Mouse (Mus musculus) Patski (cell line): Measurements from ENCODE around the gene Matn4. TPM values are rescaled to one million over a fixed set of nuclear protein-coding genes. Genes with fewer than 3 reads are reported as not detected.
"Not testable (repeated sequence)": the region's sequence is repeated elsewhere in the genome, so short reads cannot be mapped to it uniquely, and the experiment has no call there.

Experiments
- ATAC-seq: fragments of 100-300 bp; one replicate; pipeline ENCODE4 v1.8.0; 2021
- CTCF ChIA-PET: fragments of 350-600 bp; sonication (Branson Sonifier 250); formaldehyde crosslinking; loops from one replicate; lab custom pipeline; 2022; ENCODE audit warnings: inconsistent platforms; lab: Charles Lee
- POLR2A ChIA-PET: fragments of 350-600 bp; sonication (Branson Sonifier 250); formaldehyde crosslinking; loops from one replicate; lab custom pipeline; 2022; ENCODE audit warnings: antibody characterized with exemption, inconsistent platforms; lab: Charles Lee
- DNase-seq: peaks from one replicate; pipeline ENCODE4 v3.0.0-alpha.2; 2011; ENCODE audit warnings: low read depth, low spot score
- H3K27me3 ChIP-seq: fragments of 371-371 bp; one replicate; pipeline ENCODE4 v1.5.1; 2021
- CTCF ChIP-seq: fragments of 100-300 bp; IDR thresholded peaks from one replicate; pipeline ENCODE4 v1.5.1; 2021
- in situ Hi-C: fragments of 300-500 bp; cut with MboI; formaldehyde crosslinking; loops from 3 replicates; pipeline ENCODE4 v1.11.1; 2018; ENCODE audit warnings: low pct_unique_long_range_greater_than_20kb, mixed read lengths
- polyA plus RNA-seq: library from polyadenylated mRNA; unstranded; gene quantifications from one replicate; pipeline ENCODE4 v1.2.3, GENCODE M21; 2021

The Matn4 gene
- polyA plus RNA-seq, 1 experiment from 2014 or later: 0.10 TPM

- DNase-seq, H3K27me3 ChIP-seq, ATAC-seq: not testable (repeated sequence)
- TF ChIP-seq CTCF: peak; percentile 57
- POLR2A ChIA-PET: interaction anchor here (0.6 kb wide), 2 partner anchors 291 to 308 kb away, joined by 3 to 6 read pairs; no protein-coding TSS in a partner anchor
- CTCF ChIA-PET: interaction anchor here (1.7 kb wide), 1 partner anchor 18 kb away, joined by 4 read pairs; no protein-coding TSS in a partner anchor
- in situ Hi-C loops: loop anchor here (10.0 kb wide), 1 partner anchor 239 kb away; no protein-coding TSS in a partner anchor
Measured at GRCm38 (mm10) chr2:164343732-164344131, 61.2 kb downstream of the Matn4 start.

Other genes starting within 250 kb of the Matn4 start
- gene Kcns1, start 234.0 kb downstream of the Matn4 start, polyA plus RNA-seq: not detected
- 0.05 TPM for gene Wfdc5, start 222.4 kb downstream of the Matn4 start, polyA plus RNA-seq
- not detected for gene Wfdc12, start 214.6 kb downstream of the Matn4 start, polyA plus RNA-seq
- gene Wfdc15a, start 205.0 kb downstream of the Matn4 start, polyA plus RNA-seq: not detected
- not detected for gene Wfdc15b, start 183.5 kb downstream of the Matn4 start, polyA plus RNA-seq
- not detected for gene Svs2, start 166.7 kb downstream of the Matn4 start, polyA plus RNA-seq
- gene Svs3b, start 148.5 kb downstream of the Matn4 start, polyA plus RNA-seq: not detected
- gene Svs4, start 126.7 kb downstream of the Matn4 start, polyA plus RNA-seq: not detected
- gene Svs3a, start 115.9 kb downstream of the Matn4 start, polyA plus RNA-seq: not detected
- gene Svs6, start 88.4 kb downstream of the Matn4 start, polyA plus RNA-seq: not detected
- not detected for gene Svs5, start 72.4 kb downstream of the Matn4 start, polyA plus RNA-seq
- gene Slpi, start 16.1 kb downstream of the Matn4 start, polyA plus RNA-seq: 149 TPM
- 0.06 TPM for gene Rbpjl, start 2.0 kb downstream of the Matn4 start, polyA plus RNA-seq
- gene Sdc4, start 38.7 kb upstream of the Matn4 start, polyA plus RNA-seq: 672 TPM
- 55.1 TPM for gene Sys1, start 51.8 kb upstream of the Matn4 start, polyA plus RNA-seq
- gene Gm20458, start 55.8 kb upstream of the Matn4 start, polyA plus RNA-seq: 18.5 TPM
- gene Trp53tg5, start 68.6 kb upstream of the Matn4 start, polyA plus RNA-seq: 0.39 TPM
- gene Dbndd2, start 80.9 kb upstream of the Matn4 start, polyA plus RNA-seq: 48.8 TPM
- 136 TPM for gene Pigt, start 92.4 kb upstream of the Matn4 start, polyA plus RNA-seq
- 0.15 TPM for gene Wfdc2, start 157.3 kb upstream of the Matn4 start, polyA plus RNA-seq
- gene Spint3, start 168.3 kb upstream of the Matn4 start, polyA plus RNA-seq: not detected
- not detected for gene Wfdc6a, start 180.3 kb upstream of the Matn4 start, polyA plus RNA-seq
- not detected for gene Eppin, start 188.4 kb upstream of the Matn4 start, polyA plus RNA-seq
- not detected for gene Wfdc6b, start 208.4 kb upstream of the Matn4 start, polyA plus RNA-seq
- gene Wfdc8, start 208.5 kb upstream of the Matn4 start, polyA plus RNA-seq: not detected
- not detected for gene Wfdc16, start 233.6 kb upstream of the Matn4 start, polyA plus RNA-seq